Mouse (Mus musculus): Measurements from ENCODE around the gene Polg. TPM values are rescaled to one million over a fixed set of nuclear protein-coding genes. Genes with fewer than 3 reads are reported as not detected.

Gene Polg
- polyA plus RNA-seq (2015; fragmentation: Nextera tagmentation; extraction: Ambion mirVana), result 24.4 and 27.1 TPM in 2 replicates

DNA sequence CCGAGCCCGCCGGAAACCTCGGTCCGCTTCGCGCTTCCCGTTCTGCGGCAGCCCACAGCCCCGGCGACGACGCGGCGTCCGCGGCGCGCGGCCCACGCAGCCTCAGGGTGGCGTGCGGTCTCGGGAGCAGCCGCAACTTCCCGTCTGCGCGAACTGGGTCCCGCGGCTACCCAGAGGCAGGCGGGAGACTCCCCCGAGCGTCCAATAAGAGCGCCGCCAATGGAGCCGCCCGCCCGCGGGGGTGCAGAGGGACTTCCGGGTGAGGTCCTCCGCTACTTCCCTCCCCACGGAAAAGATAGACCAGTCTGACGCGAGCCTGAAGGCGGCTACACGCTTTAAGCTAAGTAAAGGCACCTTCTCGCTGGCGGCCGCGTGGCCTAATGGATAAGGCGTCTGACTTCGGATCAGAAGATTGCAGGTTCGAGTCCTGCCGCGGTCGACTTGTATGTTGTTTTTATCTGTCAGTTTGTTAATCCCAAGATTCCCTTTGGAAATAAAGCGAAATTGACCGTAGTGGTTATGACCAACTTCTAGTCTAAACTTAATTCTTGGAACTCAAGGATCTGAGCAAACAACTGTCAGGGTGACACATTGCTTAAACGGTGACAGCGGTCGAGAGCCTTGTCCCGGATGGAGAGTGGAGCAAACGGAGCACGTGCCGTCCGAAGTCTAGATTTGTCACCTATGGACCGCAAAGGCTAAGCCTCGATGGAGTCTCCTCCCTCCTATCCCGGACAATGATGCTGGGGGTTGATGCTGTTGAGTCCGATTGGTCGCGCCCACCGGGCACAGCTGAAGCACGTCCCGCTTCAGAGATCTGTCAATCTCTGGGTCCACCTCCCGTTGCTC, at the start of gene Polg:
Gene Polg, minus strand, starts transcription at position 310 of the 849 bp plus-strand sequence.
- Histone ChIP-seq H3K4me2 (peak within 1 kb of the TSS; percentile 93), H3K9me3 (no peaks in the 10 kb centered on the region), H3K4me3 (peak within 1 kb of the TSS; percentile 84), H3K27me3 (replicated peaks) (peaks cover 10% of the 10 kb centered on the region; the same call in 1 of the 2 replicates), H3K27ac (replicated peaks) (peak within 1 kb of the TSS; percentile 79), H3K4me1 (peaks cover 43% of the 10 kb centered on the region), H3K36me3 (peaks cover 25% of the 10 kb centered on the region), H3K9ac (peak within 1 kb of the TSS; percentile 94)
- peak; percentile 94 for ATAC-seq (ENCODE audit: extremely low read depth, insufficient number of reproducible peaks, low FRiP score, low TSS enrichment)
- under 1% methylated on average over 76 of the region's 76 CpGs for WGBS

DNA sequence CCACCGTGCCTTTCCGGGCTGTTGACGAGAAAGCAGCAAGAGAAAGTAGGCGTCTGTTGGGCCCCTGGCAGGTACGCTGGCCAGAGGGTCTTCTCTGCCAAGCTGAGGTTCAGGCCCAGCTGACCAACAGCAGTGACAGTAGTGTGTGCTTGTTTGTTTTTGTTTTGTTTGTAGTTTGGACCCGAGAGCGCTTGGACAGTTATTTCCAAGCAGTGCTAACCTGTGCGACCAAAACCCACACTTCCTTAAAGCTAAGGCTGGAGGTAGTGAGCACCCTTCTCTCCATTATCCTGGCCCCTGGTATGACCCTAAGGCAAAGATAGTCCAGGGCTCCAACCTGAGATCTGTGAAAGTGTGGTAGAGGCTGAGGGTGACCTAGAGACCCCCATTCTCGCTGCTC, 49.7 kb upstream of the Polg start:
- H3K27me3 ChIP-seq (replicated peaks), result peaks cover 87% of the 10 kb centered on the region
- no peak for ATAC-seq (ENCODE audit: extremely low read depth, insufficient number of reproducible peaks, low FRiP score, low TSS enrichment)
- no peaks in the 10 kb centered on the region for H3K36me3 ChIP-seq
- WGBS, result 38% methylated on average over 9 of the region's 9 CpGs
- H3K27ac ChIP-seq (replicated peaks), result no peak overlapping the region
- peaks cover 20% of the 10 kb centered on the region for H3K4me1 ChIP-seq
- no peaks in the 10 kb centered on the region for H3K9me3 ChIP-seq
- peak overlapping the region; percentile 55 for H3K4me3 ChIP-seq
- H3K4me2 ChIP-seq, result peak overlapping the region; percentile 75
- H3K9ac ChIP-seq, result peak overlapping the region; percentile 70; the same call in 1 of the 2 replicates

- H3K9me3 ChIP-seq, result no peaks in the 10 kb centered on the region
- H3K4me3 ChIP-seq, result peak overlapping the region; percentile 55
- H3K4me2 ChIP-seq, result peak overlapping the region; percentile 75
- H3K4me1 ChIP-seq, result peaks cover 14% of the 10 kb centered on the region
- no peak for ATAC-seq (ENCODE audit: extremely low read depth, insufficient number of reproducible peaks, low FRiP score, low TSS enrichment)
- H3K9ac ChIP-seq, result peak overlapping the region; percentile 70
- peaks cover 93% of the 10 kb centered on the region for H3K27me3 ChIP-seq (replicated peaks)
- 2% methylated on average over 57 of the region's 57 CpGs for WGBS
- H3K27ac ChIP-seq (replicated peaks), result no peak overlapping the region
- no peaks in the 10 kb centered on the region for H3K36me3 ChIP-seq
These were observed 49.1 kb upstream of the Polg start for GRCm38 (mm10) chr7:79515221-79515743.

- H3K4me1 ChIP-seq, result peaks cover 7% of the 10 kb centered on the region; the same call in 1 of the 2 replicates
- ATAC-seq (ENCODE audit: extremely low read depth, insufficient number of reproducible peaks, low FRiP score, low TSS enrichment), result no peak
- H3K27me3 ChIP-seq (replicated peaks), result peaks cover 100% of the 10 kb centered on the region
- no peaks in the 10 kb centered on the region for H3K9me3 ChIP-seq
- no peak overlapping the region for H3K4me2 ChIP-seq
- no peak overlapping the region for H3K4me3 ChIP-seq
- WGBS, result 3% methylated on average over 20 of the region's 20 CpGs
- H3K9ac ChIP-seq, result no peak overlapping the region
- no peaks in the 10 kb centered on the region for H3K36me3 ChIP-seq
- H3K27ac ChIP-seq (replicated peaks), result no peak overlapping the region
These were observed 48.3 kb upstream of the Polg start for GRCm38 (mm10) chr7:79514361-79514881.

DNA sequence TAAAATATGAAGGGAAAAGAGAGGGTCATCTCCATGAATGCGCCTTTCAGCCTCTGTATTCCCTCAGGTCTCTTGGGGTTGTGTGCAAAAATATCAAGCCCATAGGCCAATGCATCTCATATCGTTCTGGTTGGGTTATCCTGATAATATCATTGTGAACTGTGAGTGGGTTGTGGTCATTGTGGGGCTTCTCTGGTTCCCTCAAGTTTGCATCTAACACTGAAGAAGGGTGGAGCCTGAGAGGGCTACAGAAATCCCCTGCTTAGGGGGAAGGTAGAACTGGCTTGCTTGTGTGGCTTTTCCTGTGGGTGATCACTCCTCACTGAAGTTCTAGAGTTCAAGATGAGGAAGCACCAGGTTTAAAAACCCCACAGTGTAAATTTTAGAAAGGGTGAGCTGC, 47.3 kb upstream of the Polg start:
- Histone ChIP-seq H3K4me1 (peaks cover 13% of the 10 kb centered on the region), H3K27ac (replicated peaks) (no peak overlapping the region), H3K9ac (no peak overlapping the region), H3K9me3 (no peaks in the 10 kb centered on the region), H3K4me3 (no peak overlapping the region), H3K27me3 (replicated peaks) (peaks cover 100% of the 10 kb centered on the region), H3K4me2 (no peak overlapping the region), H3K36me3 (no peaks in the 10 kb centered on the region)
- no peak for ATAC-seq (ENCODE audit: extremely low read depth, insufficient number of reproducible peaks, low FRiP score, low TSS enrichment)
- WGBS, result 17% methylated on average over 2 of the region's 2 CpGs

GRCm38 (mm10) chr7:79512496-79512895, 46.3 kb upstream of the Polg start:
- no peak overlapping the region for H3K9ac ChIP-seq
- no peaks in the 10 kb centered on the region for H3K36me3 ChIP-seq
- no peak overlapping the region for H3K4me2 ChIP-seq
- peaks cover 100% of the 10 kb centered on the region for H3K27me3 ChIP-seq (replicated peaks)
- H3K27ac ChIP-seq (replicated peaks), result no peak overlapping the region
- peaks cover 16% of the 10 kb centered on the region for H3K4me1 ChIP-seq
- no peaks in the 10 kb centered on the region for H3K9me3 ChIP-seq
- no peak overlapping the region for H3K4me3 ChIP-seq
- 6% methylated on average over 4 of the region's 4 CpGs for WGBS
- no peak for ATAC-seq (ENCODE audit: extremely low read depth, insufficient number of reproducible peaks, low FRiP score, low TSS enrichment)

- H3K27me3 ChIP-seq (replicated peaks), result peaks cover 100% of the 10 kb centered on the region
- no peak overlapping the region for H3K4me3 ChIP-seq
- ATAC-seq (ENCODE audit: extremely low read depth, insufficient number of reproducible peaks, low FRiP score, low TSS enrichment), result no peak
- 5% methylated on average over 5 of the region's 5 CpGs for WGBS
- H3K4me2 ChIP-seq, result no peak overlapping the region
- peaks cover 16% of the 10 kb centered on the region for H3K4me1 ChIP-seq
- H3K9ac ChIP-seq, result no peak overlapping the region
- H3K27ac ChIP-seq (replicated peaks), result no peak overlapping the region
- no peaks in the 10 kb centered on the region for H3K36me3 ChIP-seq
- H3K9me3 ChIP-seq, result no peaks in the 10 kb centered on the region
These were observed 45.5 kb upstream of the Polg start for GRCm38 (mm10) chr7:79511656-79512055.

DNA sequence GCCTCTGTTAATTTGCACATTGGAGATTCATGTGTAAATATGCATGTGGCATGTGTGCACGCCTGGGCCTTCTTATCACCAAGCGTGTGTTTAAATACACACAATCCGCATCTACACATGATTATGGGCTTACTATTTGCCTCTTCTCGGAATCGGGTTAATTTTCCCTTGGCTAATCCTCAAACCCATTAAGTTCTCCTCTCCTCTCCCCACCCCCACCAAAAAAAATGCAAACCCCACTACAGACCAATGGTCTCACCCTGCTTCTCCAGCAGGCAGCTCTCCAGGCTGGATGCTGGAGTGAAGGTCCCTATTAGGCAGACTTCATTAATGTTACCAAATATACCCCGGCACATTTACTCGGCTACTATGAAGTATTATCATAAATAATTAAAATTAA, 45.0 kb upstream of the Polg start:
- Histone ChIP-seq H3K27me3 (replicated peaks) (peaks cover 100% of the 10 kb centered on the region), H3K4me3 (no peak overlapping the region), H3K9ac (no peak overlapping the region), H3K4me1 (peaks cover 16% of the 10 kb centered on the region), H3K9me3 (no peaks in the 10 kb centered on the region), H3K4me2 (no peak overlapping the region), H3K36me3 (no peaks in the 10 kb centered on the region), H3K27ac (replicated peaks) (no peak overlapping the region)
- ATAC-seq (ENCODE audit: extremely low read depth, insufficient number of reproducible peaks, low FRiP score, low TSS enrichment), result no peak
- WGBS, result 17% methylated on average over 7 of the region's 7 CpGs

DNA sequence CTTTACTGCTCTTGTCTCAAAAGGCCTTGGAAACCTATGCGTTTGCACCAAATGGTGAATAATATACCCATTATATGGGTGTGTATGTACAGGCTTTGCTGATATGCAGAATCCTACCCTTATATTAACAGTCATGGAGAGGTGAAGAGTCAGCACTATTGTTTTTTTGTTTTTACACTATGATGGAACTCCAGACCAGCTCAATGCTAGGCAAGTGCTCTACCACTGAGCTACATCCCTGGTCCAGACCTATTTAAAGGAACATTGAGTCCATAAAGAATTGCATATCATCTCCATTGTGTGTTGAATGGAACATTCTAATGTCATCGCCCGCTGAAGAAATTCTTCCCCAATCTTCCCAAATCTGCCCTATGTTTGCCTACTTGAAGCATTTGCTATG, 44.5 kb upstream of the Polg start:
- Histone ChIP-seq H3K4me2 (no peak overlapping the region), H3K36me3 (no peaks in the 10 kb centered on the region), H3K4me3 (no peak overlapping the region), H3K9ac (no peak overlapping the region), H3K27me3 (replicated peaks) (peaks cover 100% of the 10 kb centered on the region), H3K9me3 (no peaks in the 10 kb centered on the region), H3K4me1 (peaks cover 16% of the 10 kb centered on the region), H3K27ac (replicated peaks) (no peak overlapping the region)
- 19% methylated on average over 3 of the region's 3 CpGs for WGBS
- no peak for ATAC-seq (ENCODE audit: extremely low read depth, insufficient number of reproducible peaks, low FRiP score, low TSS enrichment)

DNA sequence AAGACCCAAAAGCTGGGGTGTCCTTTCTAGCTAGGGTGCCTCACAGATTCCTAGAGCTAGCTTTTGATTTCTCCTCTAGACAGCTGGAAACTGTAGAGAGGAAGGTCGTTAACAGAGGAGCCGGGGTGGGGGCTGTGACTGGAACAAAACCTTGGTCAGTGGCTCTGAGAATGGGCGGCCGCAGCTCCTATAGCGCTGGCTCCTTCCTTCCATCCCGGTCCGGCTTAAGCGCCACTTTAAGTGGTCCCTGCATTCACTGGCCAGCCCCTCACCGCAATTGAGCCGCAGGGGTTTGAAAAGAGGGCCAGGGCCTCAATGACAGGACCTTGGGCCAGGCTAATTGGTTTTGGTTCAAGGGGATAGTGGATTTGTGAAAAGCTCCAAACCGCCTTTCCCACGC, 43.5 kb upstream of the Polg start:
- Histone ChIP-seq H3K27ac (replicated peaks) (no peak overlapping the region), H3K27me3 (replicated peaks) (peaks cover 100% of the 10 kb centered on the region), H3K36me3 (no peaks in the 10 kb centered on the region), H3K4me2 (no peak overlapping the region), H3K4me1 (peaks cover 17% of the 10 kb centered on the region), H3K9me3 (no peaks in the 10 kb centered on the region), H3K9ac (no peak overlapping the region), H3K4me3 (no peak overlapping the region)
- 4% methylated on average over 12 of the region's 12 CpGs for WGBS
- ATAC-seq (ENCODE audit: extremely low read depth, insufficient number of reproducible peaks, low FRiP score, low TSS enrichment), result no peak

GRCm38 (mm10) chr7:79509235-79509607, 43.1 kb upstream of the Polg start:
- no peak overlapping the region for H3K9ac ChIP-seq
- H3K9me3 ChIP-seq, result no peaks in the 10 kb centered on the region
- 4% methylated on average over 6 of the region's 6 CpGs for whole genome bisulfite sequencing
- H3K27me3 ChIP-seq (replicated peaks), result peaks cover 100% of the 10 kb centered on the region
- H3K36me3 ChIP-seq, result no peaks in the 10 kb centered on the region
- no peak for ATAC-seq (ENCODE audit: extremely low read depth, insufficient number of reproducible peaks, low FRiP score, low TSS enrichment)
- peak overlapping the region; percentile 41 for H3K4me3 ChIP-seq
- H3K4me2 ChIP-seq, result peak overlapping the region; percentile 61; the same call in 1 of the 2 replicates
- no peak overlapping the region for H3K27ac ChIP-seq (replicated peaks)
- H3K4me1 ChIP-seq, result peaks cover 20% of the 10 kb centered on the region
